ENCODE assay signal across 12 mouse cellular contexts in genomic region chr3:126299257-126299656, GRCm38 (mm10).
"Had no signal": no experiment of that assay in that cellular context is flagged by ENCODE, and none has a peak within 500 bp of the region (broad histone marks: within the 10 kb centered on the region; RNA-seq: fewer than 3 reads in every experiment).

No protein-coding gene starts in this region.

- H3K4me1 ChIP-seq: limb, embryonic 13.5 days; neural tube, embryonic 15.5 days had no signal

- H3K4me2 ChIP-seq: limb, embryonic 13.5 days; midbrain, embryonic 11.5 days; neural tube, embryonic 15.5 days had no signal

- H3K4me3 ChIP-seq: limb, embryonic 13.5 days; myocyte; neural tube, embryonic 15.5 days had no signal

- H3K36me3 ChIP-seq: limb, embryonic 13.5 days; neural tube, embryonic 15.5 days had no signal

- H3K27ac ChIP-seq: limb, embryonic 13.5 days; liver, embryonic 14.5 days; neural tube, embryonic 15.5 days; stomach, postnatal 0 days had no signal

- H3K9me3 ChIP-seq: limb, embryonic 13.5 days; neural tube, embryonic 15.5 days had no signal

- H3K9ac ChIP-seq: limb, embryonic 13.5 days; liver, embryonic 14.5 days; neural tube, embryonic 15.5 days had no signal

- H3K27me3 ChIP-seq: limb, embryonic 13.5 days; neural tube, embryonic 15.5 days had no signal

- DNase-seq: kidney, adult 9 months; kidney, postnatal 14 days; left cerebral cortex, postnatal 4 days; lung, adult 18-20 months; lung, postnatal 36 days; right cerebral cortex, adult 18-20 months had no signal
